11 mouse cellular contexts compared by ENCODE assay signal in the genomic region with DNA sequence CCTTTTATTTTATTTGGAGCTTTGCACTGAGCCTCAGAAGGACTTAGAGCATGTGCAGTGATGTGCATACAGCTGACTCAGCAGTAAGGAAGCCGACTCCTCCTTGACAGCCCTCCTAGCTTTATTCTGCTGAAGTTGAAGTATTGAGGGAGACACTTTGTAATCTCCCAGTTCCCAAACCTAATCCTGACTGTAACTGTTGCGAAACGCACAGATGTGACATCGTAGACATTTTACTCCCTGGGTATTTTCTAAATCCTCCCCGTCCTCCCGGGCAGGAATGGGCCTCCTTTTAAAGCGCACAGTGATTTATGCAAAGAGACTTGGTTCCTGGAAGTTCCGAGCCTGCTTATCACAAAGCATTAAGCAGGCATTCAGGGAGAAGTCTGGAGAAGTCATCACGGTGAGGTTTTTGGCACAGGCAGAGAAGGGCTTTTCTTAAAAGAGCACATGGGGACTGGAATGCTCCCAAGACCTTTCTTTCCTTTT.
A peak's percentile ranks its signal among the peaks of the same experiment; 100 is the strongest.
DNase-seq lines count a peak whose midpoint lies in the region; TF ChIP-seq lines count a peak whose summit lies in the region.
"Had no signal": no experiment of that assay in that cellular context is flagged by ENCODE, and none has a peak within 500 bp of the region (broad histone marks: within the 10 kb centered on the region; RNA-seq: fewer than 3 reads in every experiment).

No protein-coding gene starts in this region.

- peak overlapping the region; percentile 50 for H3K4me3 ChIP-seq in gastrocnemius, adult 2 months
- H3K4me3 ChIP-seq: left cerebral cortex, adult 2 months had no signal

- peak overlapping the region; percentile 56 for H3K27ac ChIP-seq in gastrocnemius, adult 2 months
- H3K27ac ChIP-seq: left cerebral cortex, adult 2 months had no signal

- intact Hi-C loops in gastrocnemius, adult 2 months (cut with DNase I): no loop called here

- TF ChIP-seq CTCF in gastrocnemius, adult 2 months (IDR thresholded peaks at IDR 0.05): no peak

- no peak for DNase-seq in gastrocnemius, adult 2 months
- no peak for DNase-seq in gastrocnemius, postnatal 10 days
- DNase-seq in 3T3-L1 (ENCODE audit: low read depth, low spot score) (peak; percentile 13), MN1 (ENCODE audit: low spot score) (no peak)
- DNase-seq in fat pad, adult 2 months (ENCODE audit: extremely low read depth, low read depth, low spot score): peak; percentile 49
- peak; percentile 29 for DNase-seq in heart, postnatal 4 days
- DNase-seq in right cerebral cortex, postnatal 25 days: no peak
- DNase-seq in adrenal gland, adult 18-20 months (ENCODE audit: low spot score in 2 of 2): no peak
- DNase-seq: adrenal gland, postnatal 14 days; right cerebral cortex, postnatal 14 days had no signal

Comparison
In these comparisons a context has a peak if more than half of its experiments do, and no peak if none do; other contexts are left out.
1. DNase-seq: peak in 3T3-L1 (single experiment), fat pad, adult 2 months (single experiment) and heart, postnatal 4 days (single experiment); none in gastrocnemius, adult 2 months (single experiment), gastrocnemius, postnatal 10 days (single experiment), right cerebral cortex, postnatal 25 days (single experiment), adrenal gland, adult 18-20 months (0 of 2) and MN1 (single experiment).